Mouse (Mus musculus) myocyte (in vitro differentiated cells): ENCODE data around the gene Ydjc.

Experiments
- CEBPB ChIP-seq: IDR thresholded peaks from 2 replicates; pipeline ENCODE4 v1.6.1; 2011; ENCODE audit warnings: mild to moderate bottlenecking, moderate library complexity; ENCODE audit not compliant: poor library complexity, insufficient read depth, severe bottlenecking
- E2F4 ChIP-seq: IDR thresholded peaks from one replicate; pipeline ENCODE4 v1.6.1; 2011; ENCODE audit warnings: mild to moderate bottlenecking, control low read depth, moderate library complexity; ENCODE audit not compliant: insufficient read depth
- MAX ChIP-seq: IDR thresholded peaks from one replicate; pipeline ENCODE4 v1.6.1; 2011; ENCODE audit warnings: low read depth, mild to moderate bottlenecking, control low read depth
- MYOD1 ChIP-seq, 3 experiments: IDR thresholded peaks; one replicate each; pipeline ENCODE4 v1.6.1; 2011; ENCODE audit warnings: control low read depth in 2 of 3, low read depth in 2 of 3, mild to moderate bottlenecking in 2 of 3, moderate library complexity in 1 of 3; ENCODE audit not compliant: insufficient read length in 2 of 3, control insufficient read depth in 1 of 3
- MYOG ChIP-seq, 3 experiments: IDR thresholded peaks; one replicate each; pipeline ENCODE4 v1.6.1; 2011; ENCODE audit warnings: control low read depth in 2 of 3, low read depth in 2 of 3, mild to moderate bottlenecking in 2 of 3; ENCODE audit not compliant: insufficient read length in 2 of 3, control insufficient read depth in 1 of 3, insufficient read depth in 1 of 3
- POLR2A ChIP-seq: IDR thresholded peaks from one replicate; pipeline ENCODE4 v1.6.1; 2011; ENCODE audit warnings: low read depth, mild to moderate bottlenecking, control low read depth, moderate library complexity; ENCODE audit not compliant: insufficient read length
- POLR2AphosphoS2 ChIP-seq: IDR thresholded peaks from one replicate; pipeline ENCODE4 v1.6.1; 2011; ENCODE audit warnings: low read depth, control low read depth; ENCODE audit not compliant: insufficient read length
- REST ChIP-seq: IDR thresholded peaks from one replicate; pipeline ENCODE4 v1.6.1; 2011; ENCODE audit warnings: mild to moderate bottlenecking, control low read depth, moderate library complexity; ENCODE audit not compliant: insufficient read depth, insufficient read length
- TCF12 ChIP-seq: IDR thresholded peaks from one replicate; pipeline ENCODE4 v1.6.1; 2011; ENCODE audit warnings: mild to moderate bottlenecking, control low read depth; ENCODE audit not compliant: poor library complexity, insufficient read depth, severe bottlenecking
- TCF3 ChIP-seq: IDR thresholded peaks from one replicate; pipeline ENCODE4 v1.6.1; 2011; ENCODE audit warnings: low read depth, control low read depth; ENCODE audit not compliant: insufficient read length
- USF1 ChIP-seq: IDR thresholded peaks from one replicate; pipeline ENCODE4 v1.6.1; 2011; ENCODE audit warnings: low read depth, mild to moderate bottlenecking, control low read depth, moderate library complexity

GRCm38 (mm10) chr16:17167179-17167578 is 22.8 kb downstream of the Ydjc start:
- TF ChIP-seq TCF12, result no peak
- TF ChIP-seq USF1, result no peak
- TF ChIP-seq POLR2A, result no peak
- TF ChIP-seq MYOD1 (IDR thresholded peaks at IDR 0.05; ENCODE audit: control insufficient read depth in 1 of 3, insufficient read length in 2 of 3, low read depth in 2 of 3), result no peak
- no peak for TF ChIP-seq MAX
- TF ChIP-seq POLR2AphosphoS2, result no peak
- no peak for TF ChIP-seq E2F4
- no peak for TF ChIP-seq CEBPB
- TF ChIP-seq TCF3, result no peak
- TF ChIP-seq REST, result no peak
- no peak for TF ChIP-seq MYOG (IDR thresholded peaks at IDR 0.05; ENCODE audit: control insufficient read depth in 1 of 3, insufficient read depth in 1 of 3, insufficient read length in 2 of 3, low read depth in 2 of 3)
